Mouse (Mus musculus) spleen, postnatal 14 days (tissue): ENCODE results near the gene Cby1.

Source experiments
- DNase-seq, 2 experiments: peaks; one replicate each; pipeline ENCODE4 v3.0.0; 2021 to 2022; ENCODE audit warnings: low spot score in 2 of 2

Gene Cby1

DNA sequence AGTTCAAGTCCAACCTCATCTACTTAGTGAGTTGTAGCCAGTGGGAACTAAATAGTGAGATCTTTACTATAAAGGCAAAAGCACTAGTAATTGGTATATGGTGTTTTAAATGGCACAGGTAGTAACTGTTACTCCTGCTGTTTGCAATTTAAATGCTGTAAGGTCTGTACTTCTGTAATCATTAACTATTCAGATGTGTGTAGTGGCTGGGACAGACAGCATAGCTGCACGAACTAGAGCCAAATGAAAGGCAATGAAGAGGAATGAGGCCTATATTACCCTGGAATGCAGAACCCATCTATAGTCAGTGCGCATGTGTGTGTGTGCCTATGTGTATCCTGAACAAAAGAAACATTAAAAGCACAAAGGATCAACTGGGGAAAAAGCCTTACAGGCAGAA lies 18.9 kb downstream of the Cby1 start:
- DNase-seq = no peak

DNA sequence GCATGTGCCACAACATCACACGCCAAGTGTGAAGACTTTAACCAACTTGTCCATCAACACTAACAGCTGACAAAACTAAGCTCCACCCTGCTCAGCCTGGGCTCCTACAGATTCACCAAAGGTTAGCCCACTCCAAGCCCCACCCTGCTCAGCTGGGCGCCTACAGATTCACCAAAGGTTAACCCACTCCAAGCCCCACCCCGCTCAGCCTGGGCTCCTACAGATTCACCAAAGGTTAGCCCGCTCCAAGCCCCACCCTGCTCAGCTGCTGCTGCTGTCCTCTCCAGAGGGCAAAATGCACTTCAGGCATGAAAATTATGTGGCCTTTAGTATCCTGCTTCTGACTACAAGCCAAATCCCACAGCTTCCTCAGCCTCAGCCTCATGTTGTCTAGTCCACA lies 23.0 kb downstream of the Cby1 start:
- no peak for DNase-seq

GRCm38 (mm10) chr15:79683146-79683545 lies 24.1 kb downstream of the Cby1 start:
- no peak for DNase-seq

DNA sequence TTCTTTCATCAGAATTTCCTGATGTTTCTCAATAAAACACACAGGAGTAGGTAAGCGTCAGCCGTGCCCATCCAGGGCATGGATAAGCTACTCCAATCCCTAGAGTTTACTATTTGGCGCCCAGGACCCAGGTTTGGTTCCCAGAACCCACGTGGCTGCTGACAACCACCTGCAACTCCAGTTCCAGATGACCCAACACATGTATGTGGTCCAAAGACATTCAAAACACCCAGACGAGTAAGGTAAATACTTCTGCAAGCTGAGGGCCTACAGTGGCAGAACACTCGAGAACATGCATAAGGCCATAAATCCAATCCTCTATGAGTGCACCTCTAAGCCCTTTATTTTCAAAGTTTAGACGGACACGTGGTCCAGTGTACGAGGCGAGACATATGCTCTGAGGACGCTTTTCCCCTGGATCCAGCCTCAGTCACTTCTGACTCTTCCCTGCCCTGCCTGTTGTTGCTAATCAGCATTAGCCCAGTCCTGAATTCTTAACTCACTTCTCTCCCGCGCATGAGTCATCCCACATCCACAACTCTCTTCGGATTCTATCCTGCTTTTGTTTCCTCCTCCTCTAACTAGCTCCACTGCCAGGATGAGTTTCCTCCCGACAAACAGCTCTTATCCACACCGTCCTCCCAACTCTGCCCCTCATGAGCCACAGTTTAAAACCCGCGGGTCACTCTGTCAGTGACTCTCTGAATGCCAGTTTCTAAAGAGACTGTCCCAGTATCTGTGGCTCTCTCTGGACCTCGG lies 24.9 kb downstream of the Cby1 start:
- DNase-seq = no peak

- DNase-seq = no peak
Measured at GRCm38 (mm10) chr15:79684616-79685015, 25.6 kb downstream of the Cby1 start.

- DNase-seq = no peak
Measured at GRCm38 (mm10) chr15:79685141-79685641, 26.2 kb downstream of the Cby1 start.

- DNase-seq = no peak
Measured at GRCm38 (mm10) chr15:79686046-79686869, 27.3 kb downstream of the Cby1 start.

DNA sequence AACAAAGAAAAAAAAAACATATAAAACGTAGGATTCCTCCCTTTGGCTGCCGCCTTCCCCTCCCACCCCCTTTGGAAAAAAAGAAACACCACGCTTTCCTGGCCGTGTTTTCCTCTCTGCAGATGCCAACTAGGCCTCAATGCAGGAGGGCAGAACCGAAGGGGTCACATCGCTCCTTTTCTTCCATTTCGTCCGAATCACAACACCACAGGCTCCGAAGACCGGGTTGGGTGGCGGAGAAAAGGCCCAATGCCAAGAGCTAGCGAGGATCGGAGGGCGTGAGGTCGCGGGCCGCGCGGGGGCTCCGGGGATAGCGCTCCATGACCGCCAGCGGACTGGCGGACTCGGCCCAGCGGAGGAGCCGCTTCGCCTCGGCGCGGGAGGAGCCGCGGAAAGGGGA lies 28.2 kb downstream of the Cby1 start:
- no peak for DNase-seq

GRCm38 (mm10) chr15:79687646-79688267 lies 28.8 kb downstream of the Cby1 start, which contains the start of gene Josd1:
Gene Josd1 (minus strand): TSS chr15:79687919.
- DNase-seq = peak; percentile 95 to 98

DNA sequence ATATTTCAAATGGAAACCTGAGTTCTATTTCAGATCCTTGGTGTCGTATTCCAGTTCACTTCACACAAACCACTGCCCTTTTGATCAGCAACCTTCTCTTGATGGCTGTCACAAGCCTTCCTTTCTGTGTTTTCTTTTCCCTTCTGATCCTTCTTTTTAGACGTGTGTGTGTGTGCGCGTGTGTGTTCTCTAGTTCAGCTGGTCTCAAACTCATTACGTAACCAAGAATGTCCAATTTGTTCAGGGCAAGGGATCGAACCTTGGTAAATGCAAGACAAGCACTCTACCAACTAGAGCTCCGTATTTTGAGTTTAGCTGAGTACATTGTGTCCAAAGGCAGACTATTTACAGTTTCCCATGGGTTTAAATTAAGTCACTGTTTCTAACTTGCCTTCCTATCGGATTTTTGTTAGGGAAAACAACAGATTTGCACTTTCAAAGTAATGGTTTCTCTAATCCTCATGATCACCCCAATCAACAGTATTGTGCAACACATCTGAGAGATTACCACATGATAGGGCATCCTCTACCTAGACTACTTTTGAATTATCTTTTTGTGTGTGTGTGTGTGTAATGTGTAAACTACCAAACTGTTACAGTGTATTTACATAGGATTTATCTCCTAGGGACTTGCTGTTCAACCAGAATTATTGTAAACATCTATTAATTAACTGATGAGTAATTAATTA lies 29.4 kb downstream of the Cby1 start:
- DNase-seq = no peak

- no peak for DNase-seq
Measured at GRCm38 (mm10) chr15:79689662-79690425, 30.8 kb downstream of the Cby1 start.

GRCm38 (mm10) chr15:79690426-79691022 lies 31.5 kb downstream of the Cby1 start, which contains the start of gene Gtpbp1:
Gene Gtpbp1 (plus strand): TSS chr15:79690845.
- peak; percentile 86 to 87 for DNase-seq

- DNase-seq = no peak
Measured at GRCm38 (mm10) chr15:79691023-79691508, 32.1 kb downstream of the Cby1 start.

- no peak for DNase-seq
Measured at GRCm38 (mm10) chr15:79692334-79692733, 33.3 kb downstream of the Cby1 start.

DNA sequence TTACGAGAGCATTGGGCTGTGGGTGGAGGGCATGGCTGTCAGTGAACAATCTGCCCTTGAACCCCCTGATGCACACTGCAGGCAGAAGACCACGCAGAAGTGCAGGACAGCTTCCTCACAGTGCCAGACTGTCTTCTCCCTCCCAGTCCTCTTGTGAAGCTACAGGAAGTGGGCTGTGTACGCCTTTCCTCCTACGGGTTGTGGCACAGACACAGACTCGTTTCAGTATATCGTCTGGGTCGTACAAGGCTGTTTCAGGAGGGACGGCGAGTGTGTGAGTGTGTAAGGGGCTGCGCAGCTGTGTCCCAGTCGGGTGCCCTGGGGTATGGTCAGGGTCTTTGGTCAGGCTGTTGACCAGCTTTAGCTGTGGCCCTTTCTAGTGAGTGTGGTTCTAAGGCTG lies 34.7 kb downstream of the Cby1 start:
- no peak for DNase-seq

GRCm38 (mm10) chr15:79694512-79694911 lies 35.5 kb downstream of the Cby1 start:
- no peak for DNase-seq

DNA sequence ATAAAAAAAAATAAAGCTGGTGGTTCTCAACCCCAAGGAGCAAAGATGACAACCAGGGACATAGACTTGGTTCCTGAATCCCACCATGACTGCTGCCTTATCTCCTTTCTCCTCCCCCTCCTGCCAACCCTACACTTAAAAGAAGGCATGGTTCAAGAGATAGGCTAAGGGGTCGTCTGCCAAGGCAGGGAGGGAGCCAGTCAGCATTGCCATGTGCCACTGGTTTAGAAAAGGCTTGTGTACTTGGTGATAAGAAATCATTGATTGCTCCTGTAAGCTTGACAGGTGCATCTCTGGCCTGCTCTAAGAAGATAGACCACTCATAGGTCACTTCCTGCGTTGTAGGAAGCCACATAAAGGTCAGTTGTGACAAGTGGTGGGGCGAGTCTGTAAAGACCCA lies 36.5 kb downstream of the Cby1 start:
- DNase-seq = no peak

GRCm38 (mm10) chr15:79696508-79696907 lies 37.5 kb downstream of the Cby1 start:
- no peak for DNase-seq

DNA sequence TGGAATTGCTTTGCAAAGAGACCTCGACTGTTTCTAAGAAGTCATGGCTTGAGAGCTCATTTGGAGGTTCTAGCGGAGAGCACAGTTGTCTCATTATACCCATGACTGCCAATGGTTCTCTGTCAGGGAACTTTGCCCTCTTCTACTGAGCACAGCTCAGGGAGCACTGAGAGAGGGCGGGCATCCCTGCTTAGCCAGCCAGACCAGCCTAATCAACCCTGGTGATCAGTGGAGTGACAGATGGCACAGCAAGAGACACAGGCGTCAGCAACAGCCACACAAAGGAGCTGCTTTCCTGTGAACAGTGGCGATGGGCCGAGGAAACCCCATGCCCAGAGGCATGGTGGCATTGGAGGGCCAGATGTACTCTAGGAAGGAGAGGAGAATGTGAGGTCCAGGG lies 38.0 kb downstream of the Cby1 start:
- no peak for DNase-seq

DNA sequence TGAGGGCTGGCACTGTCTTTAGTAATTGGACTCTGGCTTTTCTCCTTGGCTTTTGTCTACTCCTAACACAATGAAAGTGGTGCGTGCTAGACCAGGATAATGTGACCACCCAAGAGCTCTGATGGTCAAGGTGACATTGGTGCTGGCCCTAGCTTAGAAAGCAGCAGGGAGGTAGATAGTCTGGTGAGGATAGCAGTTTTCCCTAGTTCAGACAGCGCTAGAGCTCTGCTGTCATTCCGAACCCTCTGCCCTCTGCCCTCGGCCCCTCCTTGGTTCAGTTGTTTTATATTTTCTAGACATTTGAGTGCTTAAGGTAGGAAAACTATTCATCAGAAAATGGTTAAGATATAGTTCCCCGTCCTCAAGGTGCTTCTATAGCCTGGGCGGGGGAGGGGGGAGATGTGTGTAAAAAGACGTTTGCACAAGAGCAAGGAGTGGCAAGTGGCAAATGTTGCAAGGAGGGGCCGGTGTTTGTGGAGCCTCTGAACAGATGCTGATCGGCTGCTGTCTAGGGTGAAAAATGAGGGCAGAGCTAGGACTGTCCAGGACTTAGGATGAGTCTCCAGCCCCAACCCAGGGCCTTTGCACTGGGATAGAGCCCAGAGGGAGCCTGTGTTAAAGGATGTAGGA lies 38.7 kb downstream of the Cby1 start:
- no peak for DNase-seq
